Mouse (Mus musculus): ENCODE data around the gene Polm.

- TF ChIP-seq GATA1 (IDR thresholded peaks at IDR 0.05; ENCODE audit: low read length) (no peak), TAL1 (IDR thresholded peaks at IDR 0.05; ENCODE audit: low read length) (no peak)
These were observed 42.1 kb downstream of the Polm start for GRCm38 (mm10) chr11:5795706-5796105.

Data from erythroblast, embryonic 14.5 days (primary cell).